Mouse (Mus musculus): ENCODE data around the gene 1700001C19Rik.

- TF ChIP-seq GATA1 (IDR thresholded peaks at IDR 0.05; ENCODE audit: borderline replicate concordance, low read length) (no peak), FLI1 (IDR thresholded peaks at IDR 0.05; ENCODE audit: low read length) (no peak)
These were observed 1.4 kb upstream of the 1700001C19Rik start for GRCm38 (mm10) chr17:47438611-47439010.

Measured in megakaryocyte, embryonic 14.5 days (primary cell).